Mouse (Mus musculus) midbrain, embryonic 11.5 days (tissue): ENCODE results near the gene Cnih4. TPM values are rescaled to one million over a fixed set of nuclear protein-coding genes. Genes with fewer than 3 reads are reported as not detected.
A peak's percentile ranks its signal among the peaks of the same experiment; 100 is the strongest.

Experiments
- ATAC-seq: fragments of 200-750 bp; cut with Nextera tagmentation; 2 replicates; pipeline ENCODE4 v1.8.0; 2017; ENCODE audit warnings: moderate TSS enrichment, moderate library complexity; ENCODE audit not compliant: low FRiP score
- DNase-seq: peaks from one replicate; pipeline ENCODE4 v3.0.0; 2015; ENCODE audit warnings: low spot score; ENCODE audit errors: missing footprints
- H3K27ac ChIP-seq: fragments of 300-500 bp; sonication (generic); 2 replicates; pipeline ENCODE4 v1.5.1; 2014; ENCODE audit warnings: low read depth, low read length
- H3K27me3 ChIP-seq: fragments of 300-500 bp; sonication (generic); 2 replicates; pipeline ENCODE4 v1.6.1; 2014; ENCODE audit warnings: mild to moderate bottlenecking, low read length, moderate library complexity, mixed read lengths; ENCODE audit not compliant: control insufficient read depth, insufficient read depth
- H3K36me3 ChIP-seq: fragments of 300-500 bp; sonication (generic); 2 replicates; pipeline ENCODE4 v1.6.1; 2014; ENCODE audit warnings: mild to moderate bottlenecking, low read length, moderate library complexity, mixed read lengths; ENCODE audit not compliant: control insufficient read depth, insufficient read depth
- H3K4me1 ChIP-seq: fragments of 300-500 bp; sonication (generic); 2 replicates; pipeline ENCODE4 v1.6.1; 2014; ENCODE audit warnings: low read length; ENCODE audit not compliant: control insufficient read depth, insufficient read depth
- H3K4me2 ChIP-seq: fragments of 300-500 bp; sonication (generic); 2 replicates; pipeline ENCODE4 v1.6.1; 2014; ENCODE audit warnings: mild to moderate bottlenecking, moderate library complexity
- H3K4me3 ChIP-seq: fragments of 300-500 bp; sonication (generic); 2 replicates; pipeline ENCODE4 v1.5.1; 2014; ENCODE audit warnings: low read depth, low read length
- H3K9ac ChIP-seq: fragments of 300-500 bp; sonication (generic); 2 replicates; pipeline ENCODE4 v1.6.1; 2014; ENCODE audit warnings: low read length
- H3K9me3 ChIP-seq: fragments of 300-500 bp; sonication (generic); 2 replicates; pipeline ENCODE4 v1.6.1; 2016; ENCODE audit warnings: low read length; ENCODE audit not compliant: control insufficient read depth
- WGBS: fragments of 180-500 bp; shearing (Covaris S2); extraction: QIAGEN DNeasy Blood & Tissue Kit; methylation state at CpG from one replicate; pipeline ENCODE4 v1.1.7; 2014; 5-methylcytosine and 5-hydroxymethylcytosine counted together
- polyA plus RNA-seq: library from polyadenylated mRNA; unstranded; fragments of >200 nt; fragmentation: Nextera tagmentation; extraction: Ambion mirVana; gene quantifications from 2 replicates; pipeline ENCODE4 v1.2.1, GENCODE M21; 2014

Cnih4 gene
- polyA plus RNA-seq, 1 experiment from 2014 or later: 101 TPM

GRCm38 (mm10) chr1:181146187-181146586 is 1.7 kb downstream of the Cnih4 start:
- Histone ChIP-seq H3K4me3 (no peak overlapping the region), H3K36me3 (no peaks in the 10 kb centered on the region), H3K9ac (no peak overlapping the region), H3K27me3 (no peaks in the 10 kb centered on the region), H3K4me2 (no peak overlapping the region), H3K4me1 (peaks cover 7% of the 10 kb centered on the region), H3K9me3 (no peaks in the 10 kb centered on the region), H3K27ac (no peak overlapping the region)
- ATAC-seq: no peak
- peak; percentile 44 for DNase-seq
- whole genome bisulfite sequencing: 86% methylated on average over 2 of the region's 2 CpGs

GRCm38 (mm10) chr1:181148540-181148939 is 4.0 kb downstream of the Cnih4 start:
- no peaks in the 10 kb centered on the region for H3K27me3 ChIP-seq
- H3K4me2 ChIP-seq: no peak overlapping the region
- ATAC-seq (no peak), DNase-seq (peak; percentile 64)
- no peak overlapping the region for H3K27ac ChIP-seq
- H3K4me3 ChIP-seq: no peak overlapping the region
- no peak overlapping the region for H3K9ac ChIP-seq
- H3K9me3 ChIP-seq: no peaks in the 10 kb centered on the region
- 68% methylated on average over 5 of the region's 5 CpGs for WGBS
- H3K4me1 ChIP-seq: peaks cover 15% of the 10 kb centered on the region
- no peaks in the 10 kb centered on the region for H3K36me3 ChIP-seq

- Histone ChIP-seq H3K4me2 (no peak overlapping the region), H3K27ac (no peak overlapping the region), H3K4me1 (peaks cover 15% of the 10 kb centered on the region), H3K36me3 (no peaks in the 10 kb centered on the region; the same call in 1 of the 2 replicates), H3K9me3 (no peaks in the 10 kb centered on the region), H3K4me3 (no peak overlapping the region), H3K27me3 (no peaks in the 10 kb centered on the region), H3K9ac (no peak overlapping the region)
- 81% methylated on average over 3 of the region's 3 CpGs for WGBS
- peak; percentile 78 for DNase-seq
- ATAC-seq: no peak
Observed at GRCm38 (mm10) chr1:181149373-181150017, 5.0 kb downstream of the Cnih4 start.

- H3K27me3 ChIP-seq: no peaks in the 10 kb centered on the region
- WGBS: 68% methylated on average over 3 of the region's 3 CpGs
- DNase-seq (no peak), ATAC-seq (peak; percentile 63)
- H3K36me3 ChIP-seq: no peaks in the 10 kb centered on the region; the same call in 1 of the 2 replicates
- no peak overlapping the region for H3K27ac ChIP-seq
- H3K4me2 ChIP-seq: no peak overlapping the region; the same call in 1 of the 2 replicates
- peak overlapping the region; percentile 90; the same call in 1 of the 2 replicates for H3K4me3 ChIP-seq
- H3K4me1 ChIP-seq: peaks cover 9% of the 10 kb centered on the region
- H3K9me3 ChIP-seq: no peaks in the 10 kb centered on the region
- no peak overlapping the region for H3K9ac ChIP-seq
Observed at GRCm38 (mm10) chr1:181150431-181150826, 5.9 kb downstream of the Cnih4 start.

- Histone ChIP-seq H3K27ac (peak overlapping the region; percentile 84), H3K4me2 (peak overlapping the region; percentile 65), H3K4me3 (peak overlapping the region; percentile 90), H3K4me1 (peaks cover 8% of the 10 kb centered on the region; the same call in 1 of the 2 replicates), H3K9ac (peak overlapping the region; percentile 93), H3K27me3 (no peaks in the 10 kb centered on the region), H3K9me3 (no peaks in the 10 kb centered on the region), H3K36me3 (no peaks in the 10 kb centered on the region; the same call in 1 of the 2 replicates)
- DNase-seq (peak; percentile 99), ATAC-seq (peak; percentile 95)
- under 1% methylated on average over 58 of the region's 59 CpGs for WGBS
Observed at GRCm38 (mm10) chr1:181150827-181151534, 6.5 kb downstream of the Cnih4 start.

- peak overlapping the region; percentile 90 for H3K4me3 ChIP-seq
- WGBS: 47% methylated on average over 5 of the region's 5 CpGs
- ATAC-seq: no peak
- DNase-seq: peak; percentile 86
- peaks cover 8% of the 10 kb centered on the region; the same call in 1 of the 2 replicates for H3K4me1 ChIP-seq
- H3K9ac ChIP-seq: peak overlapping the region; percentile 93
- H3K9me3 ChIP-seq: no peaks in the 10 kb centered on the region
- H3K27me3 ChIP-seq: no peaks in the 10 kb centered on the region
- no peak overlapping the region for H3K27ac ChIP-seq
- no peaks in the 10 kb centered on the region; the same call in 1 of the 2 replicates for H3K36me3 ChIP-seq
- peak overlapping the region; percentile 65 for H3K4me2 ChIP-seq
Observed at GRCm38 (mm10) chr1:181151541-181151940, 7.0 kb downstream of the Cnih4 start.

- Histone ChIP-seq H3K27ac (no peak overlapping the region), H3K4me2 (no peak overlapping the region), H3K4me3 (no peak overlapping the region), H3K36me3 (peaks cover 17% of the 10 kb centered on the region; the same call in 1 of the 2 replicates), H3K9me3 (no peaks in the 10 kb centered on the region), H3K4me1 (no peaks in the 10 kb centered on the region), H3K9ac (no peak overlapping the region), H3K27me3 (no peaks in the 10 kb centered on the region)
- no peak for DNase-seq
- ATAC-seq: no peak
- 81% methylated on average over 2 of the region's 2 CpGs for WGBS
Observed at GRCm38 (mm10) chr1:181167816-181168215, 23.3 kb downstream of the Cnih4 start.

- Histone ChIP-seq H3K4me1 (no peaks in the 10 kb centered on the region), H3K9ac (no peak overlapping the region), H3K27ac (no peak overlapping the region), H3K4me3 (no peak overlapping the region), H3K9me3 (no peaks in the 10 kb centered on the region), H3K4me2 (no peak overlapping the region), H3K36me3 (peaks cover 12% of the 10 kb centered on the region; the same call in 1 of the 2 replicates), H3K27me3 (no peaks in the 10 kb centered on the region)
- ATAC-seq (no peak), DNase-seq (no peak)
- 87% methylated on average over 3 of the region's 3 CpGs for WGBS
Observed at GRCm38 (mm10) chr1:181168377-181168776, 23.9 kb downstream of the Cnih4 start.

- H3K4me3 ChIP-seq: no peak overlapping the region
- no peak for DNase-seq
- H3K36me3 ChIP-seq: peaks cover 2% of the 10 kb centered on the region; the same call in 1 of the 2 replicates
- no peak for ATAC-seq
- H3K9me3 ChIP-seq: no peaks in the 10 kb centered on the region
- H3K4me2 ChIP-seq: no peak overlapping the region
- no peak overlapping the region for H3K9ac ChIP-seq
- 88% methylated on average over 8 of the region's 8 CpGs for WGBS
- no peak overlapping the region for H3K27ac ChIP-seq
- no peaks in the 10 kb centered on the region for H3K27me3 ChIP-seq
- H3K4me1 ChIP-seq: no peaks in the 10 kb centered on the region
Observed at GRCm38 (mm10) chr1:181170210-181170609, 25.7 kb downstream of the Cnih4 start.
